Mouse (Mus musculus) liver, adult 2 months (tissue): ENCODE measurements around the gene Maff. TPM values are rescaled to one million over a fixed set of nuclear protein-coding genes. Genes with fewer than 3 reads are reported as not detected.
A peak's percentile ranks its signal among the peaks of the same experiment; 100 is the strongest.

Experiments used
- DNase-seq: peaks from one replicate; pipeline ENCODE4 v3.0.0-alpha.2; 2011; ENCODE audit warnings: low read depth, low spot score; ENCODE audit errors: extremely low read depth
- H3K27ac ChIP-seq: fragments of 200-500 bp; replicated peaks from 2 replicates; pipeline ENCODE4 v1.5.1; 2012; ENCODE audit warnings: low read depth, mild to moderate bottlenecking, control low read depth, inconsistent platforms, low read length; ENCODE audit not compliant: insufficient read depth
- H3K27me3 ChIP-seq: fragments of 200-500 bp; 2 replicates; pipeline ENCODE4 v1.6.1; 2012; ENCODE audit warnings: mild to moderate bottlenecking, moderate library complexity, low read length, inconsistent platforms; ENCODE audit not compliant: control insufficient read depth, insufficient read depth
- H3K36me3 ChIP-seq: fragments of 200-500 bp; 2 replicates; pipeline ENCODE4 v1.6.1; 2012; ENCODE audit warnings: low read length, inconsistent platforms; ENCODE audit not compliant: control insufficient read depth, insufficient read depth
- H3K4me1 ChIP-seq: fragments of 200-500 bp; 2 replicates; pipeline ENCODE4 v1.6.1; 2011; ENCODE audit warnings: low read length; ENCODE audit not compliant: control insufficient read depth, insufficient read depth
- H3K4me3 ChIP-seq: fragments of 200-500 bp; 2 replicates; pipeline ENCODE4 v1.5.1; 2011; ENCODE audit warnings: low read depth, mild to moderate bottlenecking, control low read depth, low read length, moderate library complexity; ENCODE audit not compliant: insufficient read depth
- H3K79me2 ChIP-seq: fragments of 200-500 bp; 2 replicates; pipeline ENCODE4 v1.6.1; 2012; ENCODE audit warnings: inconsistent platforms, mild to moderate bottlenecking, low read length, moderate library complexity; ENCODE audit not compliant: control insufficient read depth, insufficient read depth
- H3K9ac ChIP-seq: fragments of 200-500 bp; 2 replicates; pipeline ENCODE4 v1.6.1; 2012; ENCODE audit warnings: low read depth, mild to moderate bottlenecking, control low read depth, inconsistent platforms, low read length
- CTCF ChIP-seq: fragments of 200-500 bp; IDR thresholded peaks from 2 replicates; pipeline ENCODE4 v1.5.1; 2011; ENCODE audit warnings: low read depth, low read length, control low read depth
- POLR2A ChIP-seq: fragments of 200-500 bp; IDR thresholded peaks from 2 replicates; pipeline ENCODE4 v1.6.1; 2011; ENCODE audit warnings: low read length, control low read depth; ENCODE audit not compliant: insufficient read depth; ENCODE audit errors: extremely low read depth
- WGBS: fragments of 180-500 bp; shearing (Covaris S2); methylation state at CpG from one replicate; pipeline ENCODE4 v1.1.7; 2018; 5-methylcytosine and 5-hydroxymethylcytosine counted together
- polyA plus RNA-seq: library from polyadenylated mRNA; depleted of rRNA; stranded (reverse); fragments of >200 nt; gene quantifications from 2 replicates; pipeline ENCODE4 v1.2.3, GENCODE M21; 2012
- total RNA-seq: library from RNA; depleted of rRNA; stranded (reverse); fragments of >200 nt; gene quantifications from 2 replicates; pipeline ENCODE4 v1.2.3, GENCODE M21; 2014

Maff gene
- total and polyA plus RNA-seq, 2 experiments = 0.89 to 8.5 TPM

GRCm38 (mm10) chr15:79335061-79335655 is 11.3 kb upstream of the Maff start:
- Histone ChIP-seq H3K4me3 (no peak overlapping the region), H3K4me1 (peaks cover 11% of the 10 kb centered on the region), H3K36me3 (no peaks in the 10 kb centered on the region), H3K27me3 (no peaks in the 10 kb centered on the region), H3K79me2 (no peaks in the 10 kb centered on the region), H3K9ac (no peak overlapping the region), H3K27ac (no peak overlapping the region)
- TF ChIP-seq CTCF (no peak), POLR2A (no peak)
- WGBS = 80% methylated on average over 7 of the region's 7 CpGs
- DNase-seq = no peak

- Histone ChIP-seq H3K4me1 (peaks cover 4% of the 10 kb centered on the region), H3K36me3 (no peaks in the 10 kb centered on the region), H3K79me2 (no peaks in the 10 kb centered on the region), H3K9ac (no peak overlapping the region), H3K27me3 (no peaks in the 10 kb centered on the region), H3K4me3 (no peak overlapping the region), H3K27ac (no peak overlapping the region)
- WGBS = 83% methylated on average over 5 of the region's 5 CpGs
- DNase-seq = no peak
- no peak for TF ChIP-seq CTCF
Observed at GRCm38 (mm10) chr15:79338978-79339377, 7.4 kb upstream of the Maff start.

- H3K4me1 ChIP-seq = peaks cover 9% of the 10 kb centered on the region
- H3K4me3 ChIP-seq = no peak overlapping the region
- WGBS = 76% methylated on average over 6 of the region's 6 CpGs
- H3K9ac ChIP-seq = no peak overlapping the region
- TF ChIP-seq POLR2A = no peak
- TF ChIP-seq CTCF = no peak
- no peaks in the 10 kb centered on the region for H3K36me3 ChIP-seq
- H3K27me3 ChIP-seq = no peaks in the 10 kb centered on the region
- H3K79me2 ChIP-seq = no peaks in the 10 kb centered on the region
- no peak for DNase-seq
- H3K27ac ChIP-seq = no peak overlapping the region
Observed at GRCm38 (mm10) chr15:79342641-79343337, 3.6 kb upstream of the Maff start.

GRCm38 (mm10) chr15:79344627-79345026 is 1.8 kb upstream of the Maff start:
- WGBS = 23% methylated on average over 4 of the region's 4 CpGs
- no peak overlapping the region for H3K27ac ChIP-seq
- no peak overlapping the region for H3K9ac ChIP-seq
- H3K4me3 ChIP-seq = no peak overlapping the region
- peaks cover 13% of the 10 kb centered on the region for H3K4me1 ChIP-seq
- no peaks in the 10 kb centered on the region for H3K36me3 ChIP-seq
- TF ChIP-seq CTCF (no peak), POLR2A (no peak)
- peaks cover 2% of the 10 kb centered on the region; the same call in 1 of the 2 replicates for H3K79me2 ChIP-seq
- peak; percentile 73 for DNase-seq
- no peaks in the 10 kb centered on the region for H3K27me3 ChIP-seq

GRCm38 (mm10) chr15:79347165-79347844 is 884 bp downstream of the Maff start:
- Histone ChIP-seq H3K27me3 (no peaks in the 10 kb centered on the region), H3K4me1 (peaks cover 21% of the 10 kb centered on the region), H3K27ac (peak overlapping the region; percentile 56), H3K9ac (peak overlapping the region; percentile 88), H3K4me3 (peak overlapping the region; percentile 68), H3K79me2 (peaks cover 11% of the 10 kb centered on the region), H3K36me3 (no peaks in the 10 kb centered on the region)
- under 1% methylated on average over 61 of the region's 61 CpGs for WGBS
- DNase-seq = peak; percentile 65
- TF ChIP-seq POLR2A (no peak), CTCF (no peak)
